Mouse (Mus musculus): ENCODE measurements around the gene Parm1. TPM values are rescaled to one million over a fixed set of nuclear protein-coding genes. Genes with fewer than 3 reads are reported as not detected.

Parm1 gene
- polyA plus RNA-seq, 1 experiment from 2014 or later, result 9.6 TPM

DNA sequence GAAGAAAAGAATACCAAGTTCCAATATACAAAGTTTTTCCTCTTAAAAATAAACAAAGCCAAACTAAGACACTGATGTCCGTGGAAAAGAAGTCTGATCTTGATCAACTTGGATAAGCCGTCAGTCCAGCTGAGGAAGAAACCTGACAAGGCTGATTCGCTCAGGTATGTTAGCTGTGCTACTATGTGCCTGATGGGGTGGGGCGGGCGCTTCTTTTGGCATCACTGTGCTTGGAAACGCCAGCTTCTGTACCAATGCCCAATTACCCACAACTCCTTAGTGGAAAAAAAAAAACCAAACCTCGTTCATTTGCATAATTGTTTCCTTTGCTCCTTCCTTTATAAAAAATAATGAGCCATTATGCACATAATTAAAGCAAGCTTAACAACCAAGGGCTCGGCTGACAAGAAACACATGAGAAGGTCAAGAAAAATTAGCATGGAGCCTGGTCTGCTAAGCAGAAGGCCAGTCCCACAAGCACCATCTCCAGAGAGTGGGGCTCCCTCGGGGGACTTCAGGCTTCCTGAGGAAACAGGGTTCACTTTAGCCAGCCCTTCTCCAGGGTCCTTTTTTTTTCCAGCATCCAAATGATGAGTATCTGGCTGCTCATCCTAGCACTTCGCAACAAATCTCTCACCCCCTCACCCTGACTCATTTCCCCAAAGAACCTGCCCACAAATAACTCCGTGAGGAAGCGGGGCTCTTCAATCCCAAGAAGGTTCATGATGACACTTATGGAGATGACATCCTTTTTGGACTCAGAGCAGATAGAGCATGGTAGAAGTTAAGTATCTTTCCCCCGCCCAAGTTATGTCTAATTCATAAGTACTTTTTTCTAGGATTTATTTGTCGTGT is 135.9 kb downstream of the Parm1 start:
- DNase-seq (ENCODE audit: low spot score) (no peak), ATAC-seq (replicated peaks; ENCODE audit: low FRiP score) (no peak)
- Histone ChIP-seq H3K4me1 (replicated peaks; ENCODE audit: control insufficient read depth, insufficient read depth, low read length) (no peaks in the 10 kb centered on the region), H3K27ac (ENCODE audit: low read depth, low read length) (no peak overlapping the region), H3K27me3 (replicated peaks; ENCODE audit: control insufficient read depth, insufficient read depth, low read length) (no peaks in the 10 kb centered on the region), H3K9me3 (ENCODE audit: control insufficient read depth, low read length) (no peaks in the 10 kb centered on the region), H3K36me3 (ENCODE audit: control insufficient read depth, insufficient read depth, low read length) (no peaks in the 10 kb centered on the region), H3K4me3 (ENCODE audit: low read depth, low read length) (no peak overlapping the region), H3K4me2 (no peak overlapping the region), H3K9ac (ENCODE audit: low read depth, low read length) (no peak overlapping the region)
- WGBS, result 79% methylated on average over 14 of the region's 14 CpGs

DNA sequence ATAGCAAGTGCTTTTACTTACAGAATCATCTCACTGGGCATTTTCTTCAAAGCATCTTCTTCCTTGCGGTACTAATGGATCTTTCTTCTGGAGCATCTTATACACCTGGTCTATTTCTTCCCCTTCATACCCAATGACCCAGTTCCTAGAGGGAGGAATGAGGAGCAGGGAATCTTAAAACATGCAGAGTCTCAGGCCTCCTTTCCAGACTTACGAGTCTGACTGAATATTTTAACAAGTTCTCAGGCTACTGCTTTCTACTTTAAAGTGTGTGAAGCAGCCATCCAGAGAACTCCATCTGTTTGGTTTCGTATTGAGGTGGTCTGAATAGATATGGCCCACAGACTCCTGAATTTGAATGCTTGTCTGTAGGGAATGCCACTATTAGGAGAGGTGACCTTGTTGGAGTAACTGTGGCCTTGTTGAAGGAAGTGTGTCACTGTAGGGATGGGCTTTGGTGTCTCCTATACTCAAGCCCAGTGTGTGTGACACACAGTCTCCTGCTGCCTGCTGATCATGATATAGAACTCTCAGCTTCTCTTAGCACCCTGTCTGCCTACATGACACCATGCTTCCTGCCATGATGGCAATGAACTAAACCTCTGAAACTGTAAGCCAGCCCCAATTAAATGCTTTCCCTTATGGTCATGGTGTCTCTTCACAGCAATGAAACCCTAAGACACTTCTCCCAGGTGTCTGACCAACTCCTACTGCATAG is 137.1 kb downstream of the Parm1 start:
- H3K27me3 ChIP-seq (replicated peaks; ENCODE audit: control insufficient read depth, insufficient read depth, low read length), result no peaks in the 10 kb centered on the region
- WGBS, result 81% methylated on average over 3 of the region's 3 CpGs
- no peaks in the 10 kb centered on the region for H3K4me1 ChIP-seq (replicated peaks; ENCODE audit: control insufficient read depth, insufficient read depth, low read length)
- H3K9me3 ChIP-seq (ENCODE audit: control insufficient read depth, low read length), result no peaks in the 10 kb centered on the region
- H3K4me3 ChIP-seq (ENCODE audit: low read depth, low read length), result no peak overlapping the region
- no peaks in the 10 kb centered on the region for H3K36me3 ChIP-seq (ENCODE audit: control insufficient read depth, insufficient read depth, low read length)
- H3K27ac ChIP-seq (ENCODE audit: low read depth, low read length), result no peak overlapping the region
- ATAC-seq (replicated peaks; ENCODE audit: low FRiP score) (no peak), DNase-seq (ENCODE audit: low spot score) (no peak)
- no peak overlapping the region for H3K4me2 ChIP-seq
- no peak overlapping the region for H3K9ac ChIP-seq (ENCODE audit: low read depth, low read length)

DNA sequence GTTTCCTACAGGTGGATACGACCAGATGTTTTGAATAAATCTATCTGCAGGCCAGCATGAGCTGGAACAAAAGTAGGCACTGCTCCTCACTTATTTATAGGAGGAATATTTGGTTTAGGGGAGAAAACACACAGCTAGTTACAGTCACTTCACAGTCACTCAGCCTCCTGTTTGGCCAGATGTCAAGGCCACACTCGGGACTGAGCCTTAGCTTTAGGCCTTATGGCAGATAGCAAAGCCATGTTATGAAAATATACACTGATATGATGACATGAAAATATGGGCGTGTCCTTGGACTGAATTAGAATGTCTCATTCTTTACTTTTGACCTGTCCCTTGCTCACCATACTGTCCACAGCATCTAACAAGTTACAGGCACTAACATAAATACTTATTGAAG is 137.8 kb downstream of the Parm1 start:
- no peak for DNase-seq (ENCODE audit: low spot score)
- no peak overlapping the region for H3K27ac ChIP-seq (ENCODE audit: low read depth, low read length)
- H3K4me2 ChIP-seq, result no peak overlapping the region
- whole genome bisulfite sequencing, result 63% methylated on average over 3 of the region's 3 CpGs
- H3K9me3 ChIP-seq (ENCODE audit: control insufficient read depth, low read length), result no peaks in the 10 kb centered on the region
- ATAC-seq (replicated peaks; ENCODE audit: low FRiP score), result no peak
- no peaks in the 10 kb centered on the region for H3K4me1 ChIP-seq (replicated peaks; ENCODE audit: control insufficient read depth, insufficient read depth, low read length)
- H3K27me3 ChIP-seq (replicated peaks; ENCODE audit: control insufficient read depth, insufficient read depth, low read length), result no peaks in the 10 kb centered on the region
- no peaks in the 10 kb centered on the region for H3K36me3 ChIP-seq (ENCODE audit: control insufficient read depth, insufficient read depth, low read length)
- H3K4me3 ChIP-seq (ENCODE audit: low read depth, low read length), result no peak overlapping the region
- no peak overlapping the region for H3K9ac ChIP-seq (ENCODE audit: low read depth, low read length)

DNA sequence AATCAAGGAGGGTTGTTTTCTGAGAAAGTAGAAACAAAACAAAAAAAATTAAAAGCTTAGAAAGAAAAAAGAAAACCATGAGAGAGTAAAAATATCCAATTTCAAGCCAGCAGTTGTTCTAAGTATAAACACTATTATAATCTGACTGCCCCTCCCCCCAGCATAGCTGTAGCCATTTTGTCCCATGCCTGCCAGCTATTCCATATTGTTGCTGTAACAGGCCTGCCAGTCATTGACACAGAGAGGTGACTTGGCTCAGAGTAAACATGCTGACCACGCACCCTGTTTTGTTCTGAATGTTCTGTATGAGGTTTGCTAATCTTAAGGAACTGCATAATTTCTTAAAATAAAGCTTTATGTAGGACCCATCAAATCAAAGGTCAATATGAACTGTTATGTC is 145.3 kb downstream of the Parm1 start:
- 86% methylated on average over 1 of the region's 1 CpGs for WGBS
- DNase-seq (ENCODE audit: low spot score), result no peak

DNA sequence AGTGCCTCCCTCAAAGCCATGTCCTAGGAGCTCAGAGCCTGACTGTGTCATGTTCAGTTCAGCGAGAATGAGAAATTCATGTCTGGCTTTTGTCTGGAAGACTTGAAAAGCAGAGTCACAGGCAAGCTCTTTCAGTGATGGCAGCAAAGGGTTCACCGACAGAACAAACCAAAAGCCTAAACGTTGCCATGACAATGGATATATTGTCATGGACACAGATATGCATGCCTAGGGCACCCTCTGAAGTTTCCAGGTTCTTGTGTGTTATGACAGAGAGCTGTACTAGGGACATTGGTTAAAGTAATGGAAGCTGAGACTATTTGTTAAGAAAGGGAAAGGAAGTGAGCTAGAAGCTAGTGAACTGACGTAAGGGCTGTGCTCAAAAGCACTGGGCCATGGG is 149.7 kb downstream of the Parm1 start:
- H3K27ac ChIP-seq (ENCODE audit: low read depth, low read length), result no peak overlapping the region
- WGBS, result 79% methylated on average over 4 of the region's 4 CpGs
- H3K4me2 ChIP-seq, result no peak overlapping the region

More for the DNA sequence above, 145.3 kb downstream of the Parm1 start:
- H3K36me3 ChIP-seq (ENCODE audit: control insufficient read depth, insufficient read depth, low read length), result no peaks in the 10 kb centered on the region
- no peaks in the 10 kb centered on the region for H3K27me3 ChIP-seq (replicated peaks; ENCODE audit: control insufficient read depth, insufficient read depth, low read length)
- no peak for ATAC-seq (replicated peaks; ENCODE audit: low FRiP score)
- H3K4me2 ChIP-seq, result no peak overlapping the region
- H3K9me3 ChIP-seq (ENCODE audit: control insufficient read depth, low read length), result no peaks in the 10 kb centered on the region
- no peak overlapping the region for H3K9ac ChIP-seq (ENCODE audit: low read depth, low read length)
- no peak overlapping the region for H3K27ac ChIP-seq (ENCODE audit: low read depth, low read length)
- H3K4me3 ChIP-seq (ENCODE audit: low read depth, low read length), result no peak overlapping the region
- H3K4me1 ChIP-seq (replicated peaks; ENCODE audit: control insufficient read depth, insufficient read depth, low read length), result no peaks in the 10 kb centered on the region

DNA sequence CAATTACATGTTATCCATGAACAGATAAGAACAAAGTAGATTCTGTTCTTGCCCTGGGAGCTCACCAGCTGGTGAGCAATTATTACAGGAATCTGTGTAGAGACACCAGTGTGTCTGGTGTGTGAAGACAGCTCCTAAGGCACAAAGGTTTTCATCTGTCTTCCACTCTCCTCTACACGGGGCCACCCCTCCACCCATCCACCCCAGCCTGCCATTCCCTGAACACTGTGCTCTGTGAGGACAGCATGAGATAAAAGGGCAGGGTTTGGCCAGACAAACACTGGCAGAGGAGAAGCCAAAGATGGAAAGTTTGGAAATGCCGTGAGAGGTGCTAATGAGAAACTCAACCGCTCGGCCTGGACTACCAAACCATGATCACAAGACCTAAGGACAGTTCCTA is 151.8 kb downstream of the Parm1 start:
- Histone ChIP-seq H3K4me1 (replicated peaks; ENCODE audit: control insufficient read depth, insufficient read depth, low read length) (no peaks in the 10 kb centered on the region), H3K4me2 (no peak overlapping the region), H3K36me3 (ENCODE audit: control insufficient read depth, insufficient read depth, low read length) (no peaks in the 10 kb centered on the region), H3K9ac (ENCODE audit: low read depth, low read length) (no peak overlapping the region), H3K27ac (ENCODE audit: low read depth, low read length) (no peak overlapping the region), H3K9me3 (ENCODE audit: control insufficient read depth, low read length) (no peaks in the 10 kb centered on the region), H3K27me3 (replicated peaks; ENCODE audit: control insufficient read depth, insufficient read depth, low read length) (no peaks in the 10 kb centered on the region), H3K4me3 (ENCODE audit: low read depth, low read length) (no peak overlapping the region)
- DNase-seq (ENCODE audit: low spot score) (no peak), ATAC-seq (replicated peaks; ENCODE audit: low FRiP score) (no peak)
- WGBS, result 80% methylated on average over 4 of the region's 4 CpGs

More for the DNA sequence above, 149.7 kb downstream of the Parm1 start:
- DNase-seq (ENCODE audit: low spot score), result no peak
- Histone ChIP-seq H3K4me3 (ENCODE audit: low read depth, low read length) (no peak overlapping the region), H3K4me1 (replicated peaks; ENCODE audit: control insufficient read depth, insufficient read depth, low read length) (no peaks in the 10 kb centered on the region), H3K27me3 (replicated peaks; ENCODE audit: control insufficient read depth, insufficient read depth, low read length) (no peaks in the 10 kb centered on the region), H3K9me3 (ENCODE audit: control insufficient read depth, low read length) (no peaks in the 10 kb centered on the region), H3K9ac (ENCODE audit: low read depth, low read length) (no peak overlapping the region), H3K36me3 (ENCODE audit: control insufficient read depth, insufficient read depth, low read length) (no peaks in the 10 kb centered on the region)
- no peak for ATAC-seq (replicated peaks; ENCODE audit: low FRiP score)

Other genes with a start within 250 kb of the Parm1 start
- gene Btc, start 114.6 kb upstream of the Parm1 start, polyA plus RNA-seq (2014; fragmentation: Nextera tagmentation; extraction: Ambion mirVana), result 0.23 and 0.52 TPM in 2 replicates

All from liver, embryonic 11.5 days (tissue).